7 mouse cellular contexts compared by ENCODE assay signal in genomic region chr11:99024468-99025134, GRCm38 (mm10). TPM values are rescaled to one million over a fixed set of nuclear protein-coding genes. Genes with fewer than 3 reads are reported as not detected.
DNase-seq lines count a peak whose midpoint lies in the region; ATAC-seq and TF ChIP-seq lines count a peak whose summit lies in the region.

No protein-coding gene starts in this region.

- TF ChIP-seq CTCF in testis, adult 2 months (IDR thresholded peaks at IDR 0.05; ENCODE audit: control insufficient read depth, insufficient read depth, insufficient replicate concordance, low read depth, low read length) = no peak

- ATAC-seq in forebrain, embryonic 11.5 days (replicated peaks; ENCODE audit: low FRiP score) = no peak; the same call in 1 of the 2 replicates
- peak; percentile 11 for ATAC-seq in limb, embryonic 14.5 days (ENCODE audit: low FRiP score, low read depth)
- ATAC-seq in stomach, embryonic 15.5 days (ENCODE audit: insufficient read depth, low FRiP score, low read depth) = 0 out of 2 replicates have a peak, but pooled peaks have one; percentile 3

- no peaks in the 10 kb centered on the region for H3K27me3 ChIP-seq in testis, adult 2 months (ENCODE audit: control insufficient read depth, insufficient read depth, low read length)
- no peaks in the 10 kb centered on the region for H3K27me3 ChIP-seq in forebrain, embryonic 11.5 days (ENCODE audit: control insufficient read depth, insufficient read depth, low read length)
- no peaks in the 10 kb centered on the region for H3K27me3 ChIP-seq in limb, embryonic 14.5 days (ENCODE audit: control insufficient read depth, insufficient read depth, low read length)
- H3K27me3 ChIP-seq in stomach, embryonic 15.5 days (replicated peaks) = no peaks in the 10 kb centered on the region

- H3K4me1 ChIP-seq in testis, adult 2 months (ENCODE audit: control insufficient read depth, insufficient read depth, low read length) = peaks cover 9% of the 10 kb centered on the region
- no peaks in the 10 kb centered on the region for H3K4me1 ChIP-seq in forebrain, embryonic 11.5 days (replicated peaks; ENCODE audit: control insufficient read depth, insufficient read depth, low read length)
- H3K4me1 ChIP-seq in limb, embryonic 14.5 days (ENCODE audit: control insufficient read depth, insufficient read depth, low read length) = peaks cover 5% of the 10 kb centered on the region; the same call in 1 of the 2 replicates
- peaks cover 4% of the 10 kb centered on the region; the same call in 1 of the 2 replicates for H3K4me1 ChIP-seq in stomach, embryonic 15.5 days

- H3K9ac ChIP-seq in forebrain, embryonic 11.5 days (ENCODE audit: low read length) = peak overlapping the region; percentile 23; the same call in 1 of the 2 replicates
- peak overlapping the region; percentile 34; the same call in 1 of the 2 replicates for H3K9ac ChIP-seq in limb, embryonic 14.5 days (ENCODE audit: low read depth, low read length, severe bottlenecking)
- no peak overlapping the region for H3K9ac ChIP-seq in stomach, embryonic 15.5 days

- H3K9me3 ChIP-seq in forebrain, embryonic 11.5 days (ENCODE audit: control insufficient read depth, low read length) = no peaks in the 10 kb centered on the region
- no peaks in the 10 kb centered on the region for H3K9me3 ChIP-seq in limb, embryonic 14.5 days (ENCODE audit: control insufficient read depth, low read length)
- no peaks in the 10 kb centered on the region for H3K9me3 ChIP-seq in stomach, embryonic 15.5 days

- H3K4me3 ChIP-seq in testis, adult 2 months (ENCODE audit: control insufficient read depth, low read depth, low read length) = peak overlapping the region; percentile 82
- H3K4me3 ChIP-seq in forebrain, embryonic 11.5 days (ENCODE audit: low read depth, low read length) = peak overlapping the region; percentile 10; the same call in 1 of the 2 replicates
- H3K4me3 ChIP-seq in limb, embryonic 14.5 days (replicated peaks; ENCODE audit: low read length) = peak overlapping the region; percentile 69
- H3K4me3 ChIP-seq in stomach, embryonic 15.5 days (replicated peaks) = peak overlapping the region; percentile 76

- DNase-seq in testis, postnatal 14 days (ENCODE audit: low spot score) = no peak
- no peak for DNase-seq in forebrain, embryonic 11.5 days (ENCODE audit: low spot score)
- peak; percentile 21 for DNase-seq in limb, embryonic 14.5 days (ENCODE audit: low spot score)
- no peak for DNase-seq in gastrocnemius, postnatal 25 days
- DNase-seq in cerebellum, postnatal 4 days (ENCODE audit: low spot score in 2 of 2) = no peak

- peaks cover 1% of the 10 kb centered on the region for H3K36me3 ChIP-seq in testis, adult 2 months (ENCODE audit: control insufficient read depth, insufficient read depth, low read length)
- H3K36me3 ChIP-seq in forebrain, embryonic 11.5 days (ENCODE audit: control insufficient read depth, insufficient read depth, low read length) = peaks cover 11% of the 10 kb centered on the region
- peaks cover 24% of the 10 kb centered on the region for H3K36me3 ChIP-seq in limb, embryonic 14.5 days (ENCODE audit: control insufficient read depth, insufficient read depth, low read length)
- peaks cover 8% of the 10 kb centered on the region for H3K36me3 ChIP-seq in stomach, embryonic 15.5 days

- WGBS in forebrain, embryonic 11.5 days = 55% methylated on average over 18 of the region's 18 CpGs
- WGBS in limb, embryonic 14.5 days = 47% methylated on average over 18 of the region's 18 CpGs
- WGBS in stomach, embryonic 15.5 days = 36% methylated on average over 18 of the region's 18 CpGs

- H3K4me2 ChIP-seq in forebrain, embryonic 11.5 days (ENCODE audit: low read depth, low read length, severe bottlenecking) = peak overlapping the region; percentile 32; the same call in 1 of the 2 replicates
- H3K4me2 ChIP-seq in limb, embryonic 14.5 days (replicated peaks; ENCODE audit: low read depth, low read length, severe bottlenecking) = peak overlapping the region; percentile 49
- peak overlapping the region; percentile 65 for H3K4me2 ChIP-seq in stomach, embryonic 15.5 days

- TF ChIP-seq POLR2A in testis, adult 2 months (IDR thresholded peaks at IDR 0.05; ENCODE audit: control insufficient read depth, low read depth, low read length) = no peak
- no peak for TF ChIP-seq POLR2A in limb, embryonic 14.5 days (IDR thresholded peaks at IDR 0.05; ENCODE audit: borderline replicate concordance, extremely low read depth, insufficient read depth, insufficient read length)

- peak overlapping the region; percentile 68 for H3K27ac ChIP-seq in testis, adult 2 months (ENCODE audit: control insufficient read depth, insufficient read depth, low read depth, low read length)
- no peak overlapping the region for H3K27ac ChIP-seq in forebrain, embryonic 11.5 days (ENCODE audit: low read depth, low read length)
- H3K27ac ChIP-seq in limb, embryonic 14.5 days (replicated peaks; ENCODE audit: low read depth, low read length) = peak overlapping the region; percentile 61; the same call in 1 of the 2 replicates
- peak overlapping the region; percentile 77 for H3K27ac ChIP-seq in stomach, embryonic 15.5 days

RNA-seq across cellular contexts. Expression of gene Top2a, which starts 0.6 kb away (rescaled TPM):
- polyA plus RNA-seq in testis, adult 2 months (2012; rRNA removed) = 19.4 and 20.4 TPM in 2 replicates
- polyA plus RNA-seq in forebrain, embryonic 11.5 days (2014; fragmentation: Nextera tagmentation; extraction: Ambion mirVana) = 446 and 476 TPM in 2 replicates
- 98.2 and 134 TPM in 2 replicates for polyA plus RNA-seq in limb, embryonic 14.5 days (2012; rRNA removed)
- polyA plus RNA-seq in limb, embryonic 14.5 days (2014; fragmentation: Nextera tagmentation; extraction: Ambion mirVana) = 205 and 209 TPM in 2 replicates
- 211 and 217 TPM in 2 replicates for polyA plus RNA-seq in stomach, embryonic 15.5 days (2015; fragmentation: Nextera tagmentation; extraction: Ambion mirVana)
- 1 to 10 TPM; 2.3 to 3.8 TPM for total RNA-seq in gastrocnemius, postnatal 25 days (2021)

RNA-seq across cellular contexts. Expression of gene Igfbp4, which starts 16.4 kb away (rescaled TPM):
- 19.0 and 21.4 TPM in 2 replicates for polyA plus RNA-seq in testis, adult 2 months (2012; rRNA removed)
- 246 and 252 TPM in 2 replicates for polyA plus RNA-seq in forebrain, embryonic 11.5 days (2014; fragmentation: Nextera tagmentation; extraction: Ambion mirVana)
- polyA plus RNA-seq in limb, embryonic 14.5 days (2012; rRNA removed) = 942 and 1,029 TPM in 2 replicates
- 1,086 and 1,234 TPM in 2 replicates for polyA plus RNA-seq in limb, embryonic 14.5 days (2014; fragmentation: Nextera tagmentation; extraction: Ambion mirVana)
- 513 and 558 TPM in 2 replicates for polyA plus RNA-seq in stomach, embryonic 15.5 days (2015; fragmentation: Nextera tagmentation; extraction: Ambion mirVana)
- total RNA-seq in gastrocnemius, postnatal 25 days (2021) = 10 to 100 TPM; 38.6 to 49.1 TPM

RNA-seq across cellular contexts. Expression of gene Gjd3, which starts 41.8 kb away (rescaled TPM):
- 13.6 and 23.8 TPM in 2 replicates for polyA plus RNA-seq in testis, adult 2 months (2012; rRNA removed)
- 0.23 TPM in 1 of 2 replicates, not detected in the other for polyA plus RNA-seq in forebrain, embryonic 11.5 days (2014; fragmentation: Nextera tagmentation; extraction: Ambion mirVana)
- polyA plus RNA-seq in limb, embryonic 14.5 days (2012; rRNA removed) = 1.3 and 2.2 TPM in 2 replicates
- polyA plus RNA-seq in limb, embryonic 14.5 days (2014; fragmentation: Nextera tagmentation; extraction: Ambion mirVana) = 0.41 and 0.45 TPM in 2 replicates
- 0.42 and 0.43 TPM in 2 replicates for polyA plus RNA-seq in stomach, embryonic 15.5 days (2015; fragmentation: Nextera tagmentation; extraction: Ambion mirVana)
- not detected for total RNA-seq in gastrocnemius, postnatal 25 days (2021)

Comparison
In these comparisons a context has a peak if more than half of its experiments do, and no peak if none do; other contexts are left out.
1. H3K4me3 ChIP-seq: peak in every context shown above with its lines; median percentile 82 in testis, adult 2 months; 76 in stomach, embryonic 15.5 days; 69 in limb, embryonic 14.5 days; 10 in forebrain, embryonic 11.5 days.
2. RNA of gene Igfbp4, which starts 16.4 kb away (polyA plus RNA-seq): 942 to 1,234 TPM in limb, embryonic 14.5 days, 513 to 558 TPM in stomach, embryonic 15.5 days and 246 to 252 TPM in forebrain, embryonic 11.5 days; 19.0 to 21.4 TPM in testis, adult 2 months; every median in the first group is over 10 times any median in the second.
3. Peak in every context shown above with its lines, with median percentiles within 50 percentile points of each other: H3K4me2 ChIP-seq.